Mouse (Mus musculus): ENCODE data around the gene Clgn.

DNA sequence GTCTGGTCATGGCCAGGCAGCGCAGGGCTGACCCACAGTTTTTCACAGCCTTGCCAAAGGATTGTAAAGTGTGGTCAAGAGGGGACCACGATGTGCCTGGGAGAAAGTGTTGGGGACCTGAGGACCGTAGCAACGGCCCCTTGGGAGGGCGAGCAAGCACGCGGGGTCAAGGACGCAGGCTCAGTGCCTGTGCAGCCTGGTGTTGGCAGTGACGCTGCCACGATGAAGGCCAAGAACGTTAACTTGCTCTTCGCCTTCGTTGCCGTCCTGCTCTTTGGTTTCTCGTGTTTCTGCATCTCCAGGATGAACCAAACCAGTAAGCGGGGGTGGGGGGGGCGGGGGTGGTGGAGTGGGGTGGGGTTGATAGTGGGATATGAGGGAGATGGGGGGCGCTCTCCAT lies 41.4 kb upstream of the Clgn start, which contains the start of gene Mgat4d:
- TF ChIP-seq CHD2 (IDR thresholded peaks at IDR 0.05; ENCODE audit: low read length) (no peak), EP300 (IDR thresholded peaks at IDR 0.05; ENCODE audit: low read depth in 1 of 2, low read length in 2 of 2) (no peak), NELFE (IDR thresholded peaks at IDR 0.05; ENCODE audit: low read depth, low read length) (no peak), CTCF (IDR thresholded peaks at IDR 0.05 in 2 of 3, conservative IDR thresholded peaks at IDR 0.05 in 1 of 3; ENCODE audit: control insufficient read depth in 1 of 3, insufficient read depth in 1 of 3, low read depth in 2 of 3, low read length in 3 of 3, poor library complexity in 1 of 3, severe bottlenecking in 1 of 3) (no peak), POLR2AphosphoS2 (IDR thresholded peaks at IDR 0.05; ENCODE audit: low read length) (no peak), E2F4 (IDR thresholded peaks at IDR 0.05; ENCODE audit: borderline replicate concordance, low read depth, low read length) (no peak)

Measured in MEL (cell line).